Mouse (Mus musculus) liver, embryonic 12.5 days (tissue): Measurements from ENCODE around the gene Gm14444. TPM values are rescaled to one million over a fixed set of nuclear protein-coding genes. Genes with fewer than 3 reads are reported as not detected.
"Not testable (repeated sequence)": the region's sequence is repeated elsewhere in the genome, so short reads cannot be mapped to it uniquely, and the experiment has no call there.

Experiments
- ATAC-seq: fragments of 200-750 bp; cut with Nextera tagmentation; 2 replicates; pipeline ENCODE4 v1.8.0; 2017; ENCODE audit warnings: moderate number of reproducible peaks, mild to moderate bottlenecking, moderate library complexity
- H3K27ac ChIP-seq: fragments of 300-500 bp; sonication (generic); 2 replicates; pipeline ENCODE4 v1.5.1; 2016; ENCODE audit warnings: mild to moderate bottlenecking
- H3K27me3 ChIP-seq: fragments of 300-500 bp; sonication (generic); replicated peaks from 2 replicates; pipeline ENCODE4 v1.6.1; 2016; ENCODE audit warnings: mild to moderate bottlenecking, moderate library complexity
- H3K36me3 ChIP-seq: fragments of 300-500 bp; sonication (generic); 2 replicates; pipeline ENCODE4 v1.6.1; 2016; ENCODE audit warnings: mild to moderate bottlenecking, moderate library complexity
- H3K4me1 ChIP-seq: fragments of 300-500 bp; sonication (generic); 2 replicates; pipeline ENCODE4 v1.6.1; 2016
- H3K4me2 ChIP-seq: fragments of 300-500 bp; sonication (generic); 2 replicates; pipeline ENCODE4 v1.6.1; 2016; ENCODE audit warnings: mild to moderate bottlenecking, moderate library complexity
- H3K4me3 ChIP-seq: fragments of 300-500 bp; sonication (generic); 2 replicates; pipeline ENCODE4 v1.5.1; 2016; ENCODE audit warnings: mild to moderate bottlenecking, moderate library complexity
- H3K9ac ChIP-seq: fragments of 300-500 bp; sonication (generic); 2 replicates; pipeline ENCODE4 v1.6.1; 2016; ENCODE audit warnings: mild to moderate bottlenecking, moderate library complexity
- H3K9me3 ChIP-seq: fragments of 300-500 bp; sonication (generic); replicated peaks from 2 replicates; pipeline ENCODE4 v1.6.1; 2016; ENCODE audit warnings: mild to moderate bottlenecking, moderate library complexity
- WGBS: fragments of 180-500 bp; shearing (Covaris S2); methylation state at CpG from one replicate; pipeline ENCODE4 v1.1.7; 2016; ENCODE audit not compliant: insufficient replicate concordance; 5-methylcytosine and 5-hydroxymethylcytosine counted together
- polyA plus RNA-seq: library from polyadenylated mRNA; unstranded; fragments of >200 nt; fragmentation: Nextera tagmentation; extraction: Ambion mirVana; gene quantifications from 2 replicates; pipeline ENCODE4 v1.2.1, GENCODE M21; 2016

Gene Gm14444
- polyA plus RNA-seq, result not detected in 2 replicates

- not testable (repeated sequence) for H3K27me3 ChIP-seq, H3K4me2 ChIP-seq, H3K36me3 ChIP-seq, H3K9ac ChIP-seq, ATAC-seq, H3K9me3 ChIP-seq, H3K4me3 ChIP-seq, H3K27ac ChIP-seq, H3K4me1 ChIP-seq
- WGBS, result 50% methylated on average over 1 of the region's 1 CpGs
Observed at GRCm38 (mm10) chr2:175010022-175010421, at the start of gene Gm14444. TSS of gene Gm14444 (plus strand) at chr2:175010241.

- not testable (repeated sequence) for H3K4me2 ChIP-seq, H3K27ac ChIP-seq, H3K4me1 ChIP-seq, H3K27me3 ChIP-seq, H3K9me3 ChIP-seq, H3K9ac ChIP-seq, ATAC-seq, H3K4me3 ChIP-seq, H3K36me3 ChIP-seq
- 55% methylated on average over 3 of the region's 3 CpGs for WGBS
Observed at GRCm38 (mm10) chr2:174965466-174965865, 44.6 kb upstream of the Gm14444 start.

- H3K4me1 ChIP-seq, H3K27ac ChIP-seq, ATAC-seq, H3K4me2 ChIP-seq, H3K36me3 ChIP-seq, H3K4me3 ChIP-seq, H3K9me3 ChIP-seq, H3K27me3 ChIP-seq, H3K9ac ChIP-seq: not testable (repeated sequence)
- 86% methylated on average over 27 of the region's 27 CpGs for WGBS
Observed at GRCm38 (mm10) chr2:175044268-175044667, 34.2 kb downstream of the Gm14444 start.

GRCm38 (mm10) chr2:175067681-175068261 is 57.7 kb downstream of the Gm14444 start, which contains the start of gene Gm14393:
TSS of gene Gm14393 (minus strand) at chr2:175067781.
- ATAC-seq, H3K4me3 ChIP-seq, H3K4me2 ChIP-seq, H3K27me3 ChIP-seq, H3K9ac ChIP-seq, H3K36me3 ChIP-seq, H3K27ac ChIP-seq, H3K9me3 ChIP-seq, H3K4me1 ChIP-seq: not testable (repeated sequence)
- WGBS, result 53% methylated on average over 1 of the region's 1 CpGs

Other genes starting within 250 kb of the Gm14444 start
- 0.98 TPM in 2 replicates for gene Edn3, start 249.6 kb upstream of the Gm14444 start, polyA plus RNA-seq
- gene Gm14393, start 57.5 kb downstream of the Gm14444 start, polyA plus RNA-seq, result 0.44 TPM in 1 of 2 replicates, not detected in the other
- 2.0 and 3.4 TPM in 2 replicates for gene Gm14399, start 131.8 kb downstream of the Gm14444 start, polyA plus RNA-seq
- 0.12 and 0.20 TPM in 2 replicates for gene Gm14443, start 165.6 kb downstream of the Gm14444 start, polyA plus RNA-seq
- 1.7 and 2.0 TPM in 2 replicates for gene Gm14391, start 196.7 kb downstream of the Gm14444 start, polyA plus RNA-seq